Mouse (Mus musculus) splenic B cell, adult 2 months (primary cell): Measurements from ENCODE around the gene Rpl10.
A peak's percentile ranks its signal among the peaks of the same experiment; 100 is the strongest.

Experiments
- DNase-seq: peaks from one replicate; pipeline ENCODE4 v3.0.0-alpha.2; 2011; ENCODE audit warnings: low read depth, low spot score
- H3K27me3 ChIP-seq: 2 replicates; pipeline ENCODE4 v1.6.1; 2012; ENCODE audit warnings: mild to moderate bottlenecking, low read length, moderate library complexity, mixed read lengths; ENCODE audit not compliant: control insufficient read depth, poor library complexity, insufficient read depth, severe bottlenecking
- H3K36me3 ChIP-seq: 2 replicates; pipeline ENCODE4 v1.6.1; 2012; ENCODE audit warnings: mild to moderate bottlenecking, low read length, moderate library complexity, mixed read lengths; ENCODE audit not compliant: control insufficient read depth, poor library complexity, insufficient read depth, severe bottlenecking

Rpl10 gene

DNA sequence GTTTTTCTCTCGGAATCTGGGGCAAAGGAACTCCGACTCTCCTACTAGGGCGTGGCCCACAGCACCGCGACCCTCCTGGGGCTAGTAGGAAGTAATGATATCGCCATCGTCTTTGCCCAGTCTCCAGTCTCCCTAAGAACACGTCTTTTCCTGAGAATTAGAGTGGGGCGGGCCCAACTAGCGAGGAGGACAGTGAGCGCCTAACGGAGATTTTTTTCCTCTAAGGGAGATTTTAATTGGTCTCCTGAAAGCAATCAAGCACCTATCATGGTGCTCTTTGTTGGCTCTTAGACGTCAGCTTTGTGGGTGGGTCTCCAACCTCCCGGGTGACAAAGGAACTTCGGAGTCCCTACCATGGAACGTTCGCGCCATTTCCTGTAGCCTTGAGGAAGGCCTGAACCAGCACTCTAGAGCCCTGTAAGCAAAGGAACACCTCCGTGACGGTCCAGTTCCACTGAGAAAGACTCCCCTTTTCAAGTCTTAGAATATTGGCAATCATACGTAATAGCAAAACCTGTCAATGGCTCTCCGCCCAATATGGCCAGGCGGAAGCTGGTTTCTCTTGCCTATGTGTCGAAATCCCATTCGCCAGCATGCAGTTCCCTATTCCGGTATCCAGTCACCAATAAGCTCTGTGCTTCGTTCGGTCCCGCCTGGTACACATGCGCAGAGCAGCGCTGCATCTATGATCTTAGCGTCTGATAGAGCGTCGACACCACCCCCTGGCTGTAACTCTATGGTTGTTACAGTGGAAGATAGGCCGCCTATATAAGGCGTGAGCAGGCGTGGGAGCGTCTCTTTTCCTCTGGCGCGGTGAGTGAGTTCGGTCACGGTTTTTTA is at the start of gene Rpl10:
TSS of gene Rpl10 (plus strand) at position 751 of the 840 bp plus-strand sequence.
- peak; percentile 98 for DNase-seq
- Histone ChIP-seq H3K36me3 (0 out of 2 replicates have a peak, but pooled peaks cover 1% of the 10 kb centered on the region), H3K27me3 (no peaks in the 10 kb centered on the region)

DNA sequence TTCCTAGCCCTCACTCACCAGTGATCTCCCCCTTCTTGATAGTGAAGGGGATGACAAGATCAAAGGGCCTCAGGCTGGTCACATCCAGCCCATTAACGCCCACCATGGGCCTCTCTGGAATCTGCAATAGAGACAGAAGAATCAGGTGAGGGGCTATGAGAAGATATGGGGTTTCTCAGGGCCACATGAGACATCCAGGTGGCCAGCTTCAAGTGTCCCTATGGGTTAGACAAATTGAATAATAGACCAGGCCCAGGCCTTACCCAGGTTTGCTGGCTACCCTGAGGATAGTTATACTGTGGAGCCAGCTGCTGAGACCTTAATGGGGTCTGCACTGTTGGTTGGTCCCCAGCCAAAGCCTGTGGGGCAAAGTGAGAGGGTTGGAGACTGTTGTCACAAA is 40.6 kb upstream of the Rpl10 start:
- H3K27me3 ChIP-seq: no peaks in the 10 kb centered on the region
- H3K36me3 ChIP-seq: peaks cover 19% of the 10 kb centered on the region; the same call in 1 of the 2 replicates
- no peak for DNase-seq

DNA sequence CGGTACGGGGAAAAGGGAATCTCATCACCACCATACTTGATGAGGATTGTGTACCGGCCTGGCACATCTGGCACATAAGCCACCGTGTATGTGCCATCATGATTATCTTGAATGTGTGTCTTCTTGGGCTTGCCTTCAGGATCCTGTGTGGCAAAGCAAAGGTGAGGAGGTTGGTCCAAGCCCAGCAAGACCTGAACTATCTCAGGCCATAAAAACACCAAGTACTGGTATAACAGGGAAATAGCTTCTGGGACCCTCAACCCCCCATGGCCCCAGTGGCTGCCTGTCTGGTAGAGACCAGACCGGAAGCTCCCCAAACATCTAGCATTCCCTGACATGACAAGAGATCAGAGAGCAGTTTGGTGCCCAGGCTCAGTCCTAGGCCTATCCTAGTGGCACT is 37.4 kb upstream of the Rpl10 start:
- no peak for DNase-seq
- no peaks in the 10 kb centered on the region for H3K27me3 ChIP-seq
- peaks cover 17% of the 10 kb centered on the region for H3K36me3 ChIP-seq

DNA sequence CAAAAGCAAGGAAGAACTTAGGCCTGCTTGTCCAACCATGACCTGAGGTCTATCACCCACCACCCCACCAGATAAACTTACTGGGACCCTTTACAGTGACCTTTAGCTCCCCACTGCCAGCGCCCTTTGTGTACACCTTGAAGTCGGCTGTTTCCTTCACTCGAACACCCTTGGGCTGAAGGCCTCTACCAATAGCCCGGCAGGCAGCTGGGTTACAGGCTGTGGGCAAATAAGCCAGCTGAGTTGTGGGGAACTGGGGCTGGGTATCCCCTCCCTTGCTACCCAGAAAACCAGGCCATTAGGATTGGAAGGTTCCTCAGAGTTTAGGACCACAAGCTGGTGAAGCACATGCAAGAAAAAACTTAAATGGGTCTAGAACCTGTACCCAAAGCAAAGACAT is 30.3 kb upstream of the Rpl10 start:
- no peaks in the 10 kb centered on the region for H3K27me3 ChIP-seq
- H3K36me3 ChIP-seq: peaks cover 11% of the 10 kb centered on the region
- DNase-seq: no peak

DNA sequence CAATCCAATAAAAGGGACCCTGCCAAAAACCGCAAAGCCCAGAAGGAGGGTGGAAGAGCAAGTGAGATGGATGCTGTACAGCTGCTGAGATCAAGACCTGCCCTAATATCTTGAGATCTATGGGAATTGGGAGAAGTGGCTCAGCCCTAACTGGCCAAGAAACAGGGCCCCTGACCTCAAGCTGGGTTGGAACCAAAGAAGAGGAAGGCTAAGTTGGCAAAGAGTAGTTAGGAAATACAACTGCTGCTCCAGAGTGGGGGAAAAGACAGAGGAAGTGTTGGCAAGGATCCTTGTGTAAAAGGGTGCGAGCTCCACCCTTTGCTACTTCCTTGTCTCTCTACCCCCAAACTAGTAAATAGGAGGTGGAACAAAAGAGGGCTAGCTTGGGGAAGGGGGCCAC is 27.2 kb upstream of the Rpl10 start:
- Histone ChIP-seq H3K36me3 (peaks cover 7% of the 10 kb centered on the region), H3K27me3 (no peaks in the 10 kb centered on the region)
- DNase-seq: no peak

DNA sequence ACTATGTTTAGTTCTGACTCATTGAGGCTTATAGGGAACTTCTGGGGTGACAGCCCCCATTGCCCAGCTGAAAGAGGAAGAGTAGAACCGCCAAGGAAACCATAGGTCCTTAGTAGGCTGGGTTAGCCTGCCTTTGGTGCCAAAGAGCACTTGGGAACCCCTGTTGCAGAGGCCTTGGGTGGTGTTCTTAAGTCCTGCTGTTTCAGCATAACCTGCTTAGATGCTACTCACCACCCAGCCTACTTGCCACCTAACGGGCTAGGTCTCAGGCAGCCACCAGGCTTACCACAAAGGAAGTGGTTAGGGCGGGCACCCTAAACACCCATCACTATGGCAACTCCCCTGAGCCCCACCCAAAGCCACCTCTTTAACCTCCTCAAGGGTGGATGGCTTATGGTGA is 26.8 kb upstream of the Rpl10 start:
- peak; percentile 88 for DNase-seq
- H3K27me3 ChIP-seq: no peaks in the 10 kb centered on the region
- H3K36me3 ChIP-seq: peaks cover 7% of the 10 kb centered on the region

DNA sequence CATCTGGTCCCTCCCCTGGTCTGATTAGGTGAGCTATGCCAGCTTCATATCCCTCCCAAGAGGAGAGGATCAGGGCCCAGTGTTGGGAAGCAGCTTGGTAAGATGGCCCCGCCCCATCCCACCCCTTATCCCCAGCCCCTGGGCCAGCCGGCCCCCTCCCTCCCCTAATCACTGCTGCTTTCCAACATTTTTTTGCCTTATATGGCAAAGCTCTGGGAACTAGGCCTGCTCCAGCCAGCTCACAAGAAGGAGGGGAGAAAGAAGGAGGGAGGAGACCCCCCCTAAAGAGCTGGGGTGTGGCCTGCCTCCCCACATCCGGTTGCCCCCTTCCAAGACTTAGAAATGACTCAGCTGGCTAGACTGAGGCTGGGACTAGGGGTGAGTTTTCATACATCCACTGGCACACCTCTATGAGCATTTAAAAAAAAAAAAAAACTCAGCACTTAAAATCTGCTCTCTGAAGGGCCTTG is 26.0 kb upstream of the Rpl10 start:
- Histone ChIP-seq H3K36me3 (peaks cover 7% of the 10 kb centered on the region), H3K27me3 (no peaks in the 10 kb centered on the region)
- DNase-seq: peak; percentile 39

DNA sequence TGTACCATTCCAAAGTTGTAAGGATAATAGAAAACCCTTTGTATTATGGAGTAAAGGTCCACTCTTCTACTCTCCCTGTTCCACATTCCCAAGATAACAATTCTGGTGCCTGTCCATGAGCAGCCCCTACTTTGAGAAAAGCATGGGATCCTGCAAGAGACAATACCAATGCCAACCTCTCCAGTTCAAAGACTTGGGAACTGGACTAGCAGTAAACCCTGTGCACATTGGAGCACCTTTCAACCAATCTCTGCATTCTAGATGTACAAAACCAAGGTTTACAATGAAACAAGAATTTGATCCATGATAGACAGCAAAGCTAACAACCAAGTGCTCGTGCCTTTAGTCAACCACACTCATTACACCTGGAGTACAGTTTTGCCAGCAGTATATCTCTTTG is 25.5 kb upstream of the Rpl10 start:
- H3K27me3 ChIP-seq: no peaks in the 10 kb centered on the region
- H3K36me3 ChIP-seq: peaks cover 7% of the 10 kb centered on the region
- no peak for DNase-seq

DNA sequence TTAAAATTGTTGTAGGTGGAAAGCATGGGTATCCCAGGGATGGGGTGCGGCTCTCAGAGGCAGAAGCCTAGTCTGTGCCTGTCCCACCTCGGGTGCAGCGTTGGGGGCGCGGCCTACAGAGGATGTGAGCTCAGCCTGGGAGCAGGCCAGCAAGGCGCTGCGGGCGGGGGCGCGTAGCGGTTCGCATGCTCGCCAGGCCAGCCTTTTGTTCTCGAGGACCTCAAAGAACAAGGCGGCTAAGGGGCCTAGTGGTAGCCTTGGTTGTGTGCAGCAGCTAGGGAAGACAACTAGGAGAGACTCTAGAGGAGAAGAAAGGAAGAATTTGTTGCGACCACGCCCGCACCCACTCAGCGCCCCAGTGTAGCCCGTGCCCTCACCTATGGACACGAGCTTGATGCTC is 24.9 kb upstream of the Rpl10 start:
- Histone ChIP-seq H3K36me3 (peaks cover 6% of the 10 kb centered on the region), H3K27me3 (no peaks in the 10 kb centered on the region)
- peak; percentile 65 for DNase-seq

DNA sequence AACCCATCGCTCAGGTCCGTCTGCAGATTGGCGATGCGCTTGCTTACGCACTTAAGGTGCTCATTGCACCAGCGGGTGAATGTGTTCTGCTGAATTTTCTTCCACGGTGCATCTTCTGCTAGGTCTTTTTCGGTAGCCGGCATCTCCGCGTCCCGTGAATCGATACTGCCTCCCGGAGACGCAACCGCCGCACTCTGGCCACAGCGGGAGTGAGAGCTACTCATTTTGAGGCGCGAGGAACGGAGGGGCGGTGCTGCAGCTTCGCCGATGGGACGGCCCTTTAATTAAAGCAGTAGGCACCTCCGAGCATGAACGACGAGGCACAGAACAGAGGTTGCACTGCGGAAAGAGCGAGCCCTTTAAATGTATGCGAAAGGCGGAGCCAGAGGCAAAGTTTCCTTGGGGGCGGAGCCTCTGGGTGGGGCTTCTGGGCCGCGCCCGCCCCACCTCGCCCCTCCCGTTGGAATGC is 24.4 kb upstream of the Rpl10 start:
- peak; percentile 91 for DNase-seq
- Histone ChIP-seq H3K27me3 (no peaks in the 10 kb centered on the region), H3K36me3 (peaks cover 6% of the 10 kb centered on the region)

DNA sequence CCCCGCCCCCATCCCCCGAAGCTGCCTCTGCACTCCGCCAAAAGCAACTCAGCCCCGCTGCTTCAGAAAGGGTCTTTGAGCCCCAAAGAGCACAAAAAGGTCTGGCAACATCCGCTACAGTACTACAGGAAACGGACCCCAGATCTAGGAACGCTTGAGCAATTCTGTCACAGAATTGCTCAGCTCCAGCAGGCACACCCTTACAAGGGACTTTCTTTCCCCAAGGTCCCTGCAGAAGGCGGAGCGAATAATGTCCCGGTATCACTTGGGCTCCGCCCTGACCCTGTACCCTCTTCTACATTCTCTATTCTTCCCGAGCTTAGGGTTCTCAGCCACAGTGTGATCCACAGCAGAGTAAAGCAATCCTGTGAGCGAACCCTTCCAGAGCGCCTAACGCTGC is 23.9 kb upstream of the Rpl10 start:
- Histone ChIP-seq H3K36me3 (peaks cover 6% of the 10 kb centered on the region), H3K27me3 (no peaks in the 10 kb centered on the region)
- DNase-seq: no peak

DNA sequence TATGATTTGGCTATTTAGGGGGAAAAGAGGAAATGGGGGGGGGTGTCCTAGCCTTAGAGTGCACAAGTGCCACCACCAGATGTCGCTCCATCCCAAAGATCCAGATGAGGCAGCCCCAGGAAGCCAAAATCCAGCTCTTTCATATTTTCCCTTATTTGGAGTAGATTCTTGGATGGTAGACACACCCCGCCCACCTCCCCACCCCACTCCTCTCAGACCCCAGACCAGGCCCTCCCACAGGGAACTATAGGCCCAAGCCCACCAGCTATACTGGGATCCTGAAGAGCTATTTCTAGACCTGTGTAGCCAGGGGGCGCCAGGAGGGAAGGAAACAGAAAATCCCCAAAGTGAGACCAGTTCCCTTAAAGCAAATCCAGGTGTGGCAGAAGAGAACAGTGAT is 22.0 kb upstream of the Rpl10 start:
- Histone ChIP-seq H3K27me3 (no peaks in the 10 kb centered on the region), H3K36me3 (no peaks in the 10 kb centered on the region)
- peak; percentile 73 for DNase-seq

DNA sequence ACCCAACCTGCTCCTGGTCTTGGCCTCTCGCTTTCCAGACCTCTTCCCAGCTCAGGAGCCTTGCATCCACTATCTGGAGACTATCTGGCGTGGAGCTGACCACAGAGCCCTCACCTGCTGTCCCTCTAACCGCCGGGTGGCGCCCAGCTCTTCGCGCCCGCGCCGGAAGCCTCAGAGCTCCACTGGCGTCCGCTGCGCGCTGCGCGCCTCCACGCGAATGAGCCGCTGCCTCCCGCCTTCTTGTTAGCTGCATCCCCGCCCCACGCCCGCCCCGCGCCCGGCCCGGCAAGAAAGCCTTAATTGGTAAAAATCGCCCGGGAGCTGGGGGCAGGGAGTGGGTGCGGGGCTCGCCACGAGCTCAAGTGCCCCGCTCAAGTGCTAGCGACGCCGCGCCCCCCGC is 21.0 kb upstream of the Rpl10 start, which contains the start of gene Flna:
TSS of gene Flna (minus strand) at position 206 of the 400 bp plus-strand sequence.
- H3K27me3 ChIP-seq: no peaks in the 10 kb centered on the region
- no peaks in the 10 kb centered on the region for H3K36me3 ChIP-seq
- DNase-seq: peak; percentile 75

DNA sequence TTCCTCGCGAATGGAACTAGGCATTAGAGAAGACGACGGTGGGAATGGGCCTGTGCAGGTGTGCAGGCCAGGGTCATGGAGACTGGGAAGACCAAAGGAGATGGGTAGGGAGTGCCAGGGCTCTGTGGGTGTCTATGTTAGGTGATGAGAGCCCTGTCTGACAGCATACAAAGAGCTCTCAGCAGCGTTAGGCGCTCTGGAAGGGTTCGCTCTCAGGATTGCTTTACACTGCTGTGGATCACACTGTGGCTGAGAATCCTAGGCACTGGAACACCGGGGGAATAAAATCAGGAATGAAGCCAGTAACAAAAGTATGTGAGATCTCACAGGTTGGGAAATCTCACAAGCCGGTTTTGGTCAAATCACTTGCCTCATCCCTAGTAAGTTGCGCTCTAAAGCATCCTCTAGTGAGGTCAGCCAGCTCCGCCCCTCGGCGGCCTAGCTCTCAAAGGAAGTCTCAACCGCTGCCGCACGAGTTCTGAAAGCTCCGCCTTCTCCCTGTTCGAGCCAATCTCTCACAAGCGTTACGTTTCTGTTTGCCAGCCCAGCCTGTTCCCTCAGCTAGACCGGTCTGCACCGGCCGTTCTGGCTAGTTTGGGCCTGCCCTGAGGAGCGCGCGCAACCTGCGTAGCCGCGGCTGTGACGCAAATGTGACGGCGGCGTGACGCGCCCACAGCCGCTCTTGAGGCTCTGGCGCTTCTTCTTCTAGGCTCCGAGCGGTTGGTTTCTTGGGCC is 16.3 kb upstream of the Rpl10 start, which contains the start of gene Emd:
TSS of gene Emd (plus strand) at position 535 of the 735 bp plus-strand sequence.
- Histone ChIP-seq H3K36me3 (peaks cover 7% of the 10 kb centered on the region; the same call in 1 of the 2 replicates), H3K27me3 (no peaks in the 10 kb centered on the region)
- DNase-seq: peak; percentile 95
